Mouse (Mus musculus): ENCODE data around the gene Doc2a. TPM values are rescaled to one million over a fixed set of nuclear protein-coding genes. Genes with fewer than 3 reads are reported as not detected.

The Doc2a gene
- 0.01 and 0.03 TPM in 2 replicates for polyA plus RNA-seq (2012; rRNA removed)

GRCm38 (mm10) chr7:126847116-126847420 is at the start of gene Doc2a:
TSS of gene Doc2a (plus strand) at chr7:126847416.

GRCm38 (mm10) chr7:126831539-126831938 is 15.7 kb upstream of the Doc2a start, which contains the start of gene 4930451I11Rik:
TSS of gene 4930451I11Rik (minus strand) at chr7:126831639.

GRCm38 (mm10) chr7:126861429-126862130 is 14.4 kb downstream of the Doc2a start, which contains the start of gene Hirip3:
TSS of gene Hirip3 (plus strand) at chr7:126861972.

GRCm38 (mm10) chr7:126862147-126862784 is 15.1 kb downstream of the Doc2a start, which contains the start of gene Ino80e:
TSS of gene Ino80e (minus strand) at chr7:126862377.

GRCm38 (mm10) chr7:126884286-126885164 is 37.3 kb downstream of the Doc2a start, which contains the start of gene Taok2:
TSS of gene Taok2 (minus strand) at chr7:126884703.

Other genes starting within 250 kb of the Doc2a start
- 2.1 and 2.9 TPM in 2 replicates for gene Nupr1, start 216.6 kb upstream of the Doc2a start, polyA plus RNA-seq (2012; rRNA removed)
- gene Sgf29, start 198.1 kb upstream of the Doc2a start, polyA plus RNA-seq (2012; rRNA removed): 24.7 and 26.9 TPM in 2 replicates
- 4.4 and 5.2 TPM in 2 replicates for gene Sult1a1, start 171.0 kb upstream of the Doc2a start, polyA plus RNA-seq (2012; rRNA removed)
- gene Bola2, start 152.0 kb upstream of the Doc2a start, polyA plus RNA-seq (2012; rRNA removed): 33.9 and 35.2 TPM in 2 replicates
- 4.6 and 4.9 TPM in 2 replicates for gene Slx1b, start 151.6 kb upstream of the Doc2a start, polyA plus RNA-seq (2012; rRNA removed)
- 44.1 and 60.0 TPM in 2 replicates for gene Coro1a, start 139.6 kb upstream of the Doc2a start, polyA plus RNA-seq (2012; rRNA removed)
- gene Mapk3, start 87.8 kb upstream of the Doc2a start, polyA plus RNA-seq (2012; rRNA removed): 28.0 and 36.0 TPM in 2 replicates
- gene Gdpd3, start 81.1 kb upstream of the Doc2a start, polyA plus RNA-seq (2012; rRNA removed): 1.2 and 1.6 TPM in 2 replicates
- gene Ypel3, start 70.5 kb upstream of the Doc2a start, polyA plus RNA-seq (2012; rRNA removed): 58.6 and 66.7 TPM in 2 replicates
- 1.0 and 1.3 TPM in 2 replicates for gene Tbx6, start 65.9 kb upstream of the Doc2a start, polyA plus RNA-seq (2012; rRNA removed)
- gene Ppp4c, start 54.9 kb upstream of the Doc2a start, polyA plus RNA-seq (2012; rRNA removed): 74.0 and 86.5 TPM in 2 replicates
- 0.09 and 0.13 TPM in 2 replicates for gene Fam57b, start 49.7 kb upstream of the Doc2a start, polyA plus RNA-seq (2012; rRNA removed)
- not detected in 2 replicates for gene 4930451I11Rik, start 15.8 kb upstream of the Doc2a start, polyA plus RNA-seq (2012; rRNA removed)
- 58.3 and 79.1 TPM in 2 replicates for gene Hirip3, start 14.6 kb downstream of the Doc2a start, polyA plus RNA-seq (2012; rRNA removed)
- gene Ino80e, start 15.0 kb downstream of the Doc2a start, polyA plus RNA-seq (2012; rRNA removed): 23.2 and 24.6 TPM in 2 replicates
- 15.6 and 17.1 TPM in 2 replicates for gene Taok2, start 37.3 kb downstream of the Doc2a start, polyA plus RNA-seq (2012; rRNA removed)
- 9.6 and 10.9 TPM in 2 replicates for gene Tmem219, start 75.5 kb downstream of the Doc2a start, polyA plus RNA-seq (2012; rRNA removed)
- gene Kctd13, start 81.5 kb downstream of the Doc2a start, polyA plus RNA-seq (2012; rRNA removed): 4.2 and 4.6 TPM in 2 replicates
- gene Asphd1, start 102.2 kb downstream of the Doc2a start, polyA plus RNA-seq (2012; rRNA removed): not detected in 2 replicates
- gene Sez6l2, start 103.1 kb downstream of the Doc2a start, polyA plus RNA-seq (2012; rRNA removed): 0.18 and 0.26 TPM in 2 replicates
- 29.7 and 37.0 TPM in 2 replicates for gene Cdipt, start 128.5 kb downstream of the Doc2a start, polyA plus RNA-seq (2012; rRNA removed)
- 0.23 and 0.35 TPM in 2 replicates for gene Cdiptos, start 128.7 kb downstream of the Doc2a start, polyA plus RNA-seq (2012; rRNA removed)
- 4.0 and 4.7 TPM in 2 replicates for gene Mvp, start 167.2 kb downstream of the Doc2a start, polyA plus RNA-seq (2012; rRNA removed)
- gene Pagr1b, start 169.1 kb downstream of the Doc2a start, polyA plus RNA-seq (2012; rRNA removed): 0.08 TPM in 1 of 2 replicates, not detected in the other
- gene Pagr1a, start 169.9 kb downstream of the Doc2a start, polyA plus RNA-seq (2012; rRNA removed): 10.6 and 17.2 TPM in 2 replicates
- gene Gm42742, start 173.7 kb downstream of the Doc2a start, polyA plus RNA-seq (2012; rRNA removed): 12.4 and 21.2 TPM in 2 replicates
- gene Prrt2, start 173.8 kb downstream of the Doc2a start, polyA plus RNA-seq (2012; rRNA removed): 0.12 and 0.26 TPM in 2 replicates
- gene Maz, start 179.6 kb downstream of the Doc2a start, polyA plus RNA-seq (2012; rRNA removed): 84.8 and 98.3 TPM in 2 replicates
- 58.9 and 63.9 TPM in 2 replicates for gene Kif22, start 195.1 kb downstream of the Doc2a start, polyA plus RNA-seq (2012; rRNA removed)
- 0.08 TPM in 1 of 2 replicates, not detected in the other for gene Zg16, start 239.9 kb downstream of the Doc2a start, polyA plus RNA-seq (2012; rRNA removed)
- gene AI467606, start 243.9 kb downstream of the Doc2a start, polyA plus RNA-seq (2012; rRNA removed): 4.3 and 5.9 TPM in 2 replicates